Comparison of ENCODE assay signal across 8 mouse cellular contexts in genomic region chr15:77356248-77356810, GRCm38 (mm10). TPM values are rescaled to one million over a fixed set of nuclear protein-coding genes. Genes with fewer than 3 reads are reported as not detected.
A peak's percentile ranks its signal among the peaks of the same experiment; 100 is the strongest.
DNase-seq lines count a peak whose midpoint lies in the region; ATAC-seq and TF ChIP-seq lines count a peak whose summit lies in the region.

No protein-coding gene starts in this region.

- no peaks in the 10 kb centered on the region for H3K9me3 ChIP-seq in heart, embryonic 15.5 days (replicated peaks)
- no peaks in the 10 kb centered on the region for H3K9me3 ChIP-seq in hindbrain, embryonic 14.5 days (ENCODE audit: control insufficient read depth, low read length)
- H3K9me3 ChIP-seq in midbrain, embryonic 14.5 days (ENCODE audit: control insufficient read depth, low read length): no peaks in the 10 kb centered on the region

- TF ChIP-seq CTCF in brain, embryonic 14.5 days (IDR thresholded peaks at IDR 0.05; ENCODE audit: borderline replicate concordance, extremely low read depth, insufficient read depth, insufficient read length): no peak

- no peaks in the 10 kb centered on the region for H3K36me3 ChIP-seq in heart, embryonic 15.5 days
- no peaks in the 10 kb centered on the region for H3K36me3 ChIP-seq in hindbrain, embryonic 14.5 days (replicated peaks; ENCODE audit: control insufficient read depth, insufficient read depth)
- no peaks in the 10 kb centered on the region for H3K36me3 ChIP-seq in midbrain, embryonic 14.5 days (ENCODE audit: control insufficient read depth, insufficient read depth, low read length)

- peak overlapping the region; percentile 34 for H3K27ac ChIP-seq in heart, embryonic 15.5 days
- peak overlapping the region; percentile 69 for H3K27ac ChIP-seq in hindbrain, embryonic 14.5 days
- peak overlapping the region; percentile 67 for H3K27ac ChIP-seq in midbrain, embryonic 14.5 days (replicated peaks; ENCODE audit: low read depth, low read length)

- H3K4me2 ChIP-seq in heart, embryonic 15.5 days: peak overlapping the region; percentile 52
- H3K4me2 ChIP-seq in hindbrain, embryonic 14.5 days (replicated peaks): peak overlapping the region; percentile 37
- H3K4me2 ChIP-seq in midbrain, embryonic 14.5 days (ENCODE audit: low read length): peak overlapping the region; percentile 32

- peaks cover 43% of the 10 kb centered on the region for H3K4me1 ChIP-seq in heart, embryonic 15.5 days (replicated peaks)
- peaks cover 39% of the 10 kb centered on the region for H3K4me1 ChIP-seq in hindbrain, embryonic 14.5 days (replicated peaks; ENCODE audit: control insufficient read depth, insufficient read depth, low read length)
- H3K4me1 ChIP-seq in midbrain, embryonic 14.5 days (ENCODE audit: control insufficient read depth, insufficient read depth, low read length): peaks cover 37% of the 10 kb centered on the region

- TF ChIP-seq POLR2A in brain, embryonic 14.5 days (IDR thresholded peaks at IDR 0.05; ENCODE audit: borderline replicate concordance, extremely low read depth, insufficient read depth, insufficient read length, poor library complexity, severe bottlenecking): no peak

- WGBS in heart, embryonic 15.5 days: 4% methylated on average over 11 of the region's 11 CpGs
- WGBS in hindbrain, embryonic 14.5 days: 8% methylated on average over 11 of the region's 11 CpGs
- 6% methylated on average over 11 of the region's 11 CpGs for WGBS in midbrain, embryonic 14.5 days

- no peak overlapping the region for H3K9ac ChIP-seq in heart, embryonic 15.5 days
- peak overlapping the region; percentile 39; the same call in 1 of the 2 replicates for H3K9ac ChIP-seq in hindbrain, embryonic 14.5 days
- H3K9ac ChIP-seq in midbrain, embryonic 14.5 days (replicated peaks; ENCODE audit: low read length): no peak overlapping the region; the same call in 1 of the 2 replicates

- H3K4me3 ChIP-seq in heart, embryonic 15.5 days: peak overlapping the region; percentile 12
- H3K4me3 ChIP-seq in hindbrain, embryonic 14.5 days (replicated peaks; ENCODE audit: low read length): no peak overlapping the region
- H3K4me3 ChIP-seq in midbrain, embryonic 14.5 days (replicated peaks; ENCODE audit: low read depth, low read length): no peak overlapping the region

- peak; percentile 50 for ATAC-seq in heart, embryonic 15.5 days (replicated peaks; ENCODE audit: insufficient number of reproducible peaks, insufficient read depth, low FRiP score, low read depth)
- peak; percentile 53 for ATAC-seq in hindbrain, embryonic 14.5 days (ENCODE audit: low FRiP score)
- 0 out of 2 replicates have a peak, but pooled peaks have one; percentile 28 for ATAC-seq in midbrain, embryonic 14.5 days (ENCODE audit: low FRiP score, low TSS enrichment)
- ATAC-seq in megakaryocyte progenitor cell, adult 5-6 weeks (replicated peaks; ENCODE audit: poor library complexity): no peak

- no peaks in the 10 kb centered on the region for H3K27me3 ChIP-seq in heart, embryonic 15.5 days
- H3K27me3 ChIP-seq in hindbrain, embryonic 14.5 days (ENCODE audit: control insufficient read depth, insufficient read depth, low read length): no peaks in the 10 kb centered on the region
- no peaks in the 10 kb centered on the region for H3K27me3 ChIP-seq in midbrain, embryonic 14.5 days (ENCODE audit: control insufficient read depth, insufficient read depth, low read length)

- no peak for DNase-seq in heart, postnatal 4 days
- peak; percentile 75 for DNase-seq in brain, embryonic 14.5 days (ENCODE audit: low read depth)
- no peak for DNase-seq in hindbrain, embryonic 14.5 days (ENCODE audit: low spot score)
- peak; percentile 67 for DNase-seq in midbrain, embryonic 14.5 days
- DNase-seq in adrenal gland, postnatal 10 days: no peak
- DNase-seq in adrenal gland, adult 2 months: no peak

RNA-seq across cellular contexts. Expression of gene Apol7a, which starts 42.6 kb away (rescaled TPM):
- 0.14 and 0.15 TPM in 2 replicates for polyA plus RNA-seq in heart, embryonic 15.5 days (2015; fragmentation: Nextera tagmentation; extraction: Ambion mirVana)
- under 1 TPM in 1 of 2 experiments, not detected in 1; 0.12 TPM for total RNA-seq in heart, postnatal 4 days (2021)
- polyA plus RNA-seq in brain, embryonic 14.5 days (2012; rRNA removed): not detected in 2 replicates
- not detected in 2 replicates for polyA plus RNA-seq in hindbrain, embryonic 14.5 days (2014; fragmentation: Nextera tagmentation; extraction: Ambion mirVana)
- polyA plus RNA-seq in midbrain, embryonic 14.5 days (2014; fragmentation: Nextera tagmentation; extraction: Ambion mirVana): not detected in 2 replicates
- total RNA-seq in megakaryocyte progenitor cell, adult 5-6 weeks (2015): not detected in 2 replicates
- not detected in 2 replicates for total RNA-seq in megakaryocyte progenitor cell, adult 5-6 weeks (2017)
- total RNA-seq in adrenal gland, postnatal 10 days (2021): 1 to 10 TPM; 3.8 to 5.1 TPM
- under 1 TPM in 1 of 2 experiments, not detected in 1; 0.21 TPM for total RNA-seq in adrenal gland, adult 2 months (2021)
- 0.07 TPM in 1 of 2 replicates, not detected in the other for polyA plus RNA-seq in adrenal gland, adult 2 months (2012; rRNA removed)

RNA-seq across cellular contexts. Expression of gene Rbfox2, which starts 49.5 kb away (rescaled TPM):
- 54.6 and 61.2 TPM in 2 replicates for polyA plus RNA-seq in heart, embryonic 15.5 days (2015; fragmentation: Nextera tagmentation; extraction: Ambion mirVana)
- 100 to 1,000 TPM; 175 to 186 TPM for total RNA-seq in heart, postnatal 4 days (2021)
- 315 and 367 TPM in 2 replicates for polyA plus RNA-seq in brain, embryonic 14.5 days (2012; rRNA removed)
- 154 and 164 TPM in 2 replicates for polyA plus RNA-seq in hindbrain, embryonic 14.5 days (2014; fragmentation: Nextera tagmentation; extraction: Ambion mirVana)
- 195 and 282 TPM in 2 replicates for polyA plus RNA-seq in midbrain, embryonic 14.5 days (2014; fragmentation: Nextera tagmentation; extraction: Ambion mirVana)
- total RNA-seq in megakaryocyte progenitor cell, adult 5-6 weeks (2015): 0.22 and 0.32 TPM in 2 replicates
- total RNA-seq in megakaryocyte progenitor cell, adult 5-6 weeks (2017): 0.54 and 0.87 TPM in 2 replicates
- 10 to 100 TPM; 64.8 to 89.9 TPM for total RNA-seq in adrenal gland, postnatal 10 days (2021)
- 10 to 100 TPM; 56.1 to 68.7 TPM for total RNA-seq in adrenal gland, adult 2 months (2021)
- polyA plus RNA-seq in adrenal gland, adult 2 months (2012; rRNA removed): 53.8 and 74.8 TPM in 2 replicates

RNA-seq across cellular contexts. Expression of gene Apol9a, which starts 54.6 kb away (rescaled TPM):
- polyA plus RNA-seq in heart, embryonic 15.5 days (2015; fragmentation: Nextera tagmentation; extraction: Ambion mirVana): 0.53 and 0.79 TPM in 2 replicates
- total RNA-seq in heart, postnatal 4 days (2021): under 1 TPM; 0.21 to 0.23 TPM
- polyA plus RNA-seq in brain, embryonic 14.5 days (2012; rRNA removed): 0.23 TPM in 1 of 2 replicates, not detected in the other
- 0.26 TPM in 1 of 2 replicates, not detected in the other for polyA plus RNA-seq in hindbrain, embryonic 14.5 days (2014; fragmentation: Nextera tagmentation; extraction: Ambion mirVana)
- not detected in 2 replicates for polyA plus RNA-seq in midbrain, embryonic 14.5 days (2014; fragmentation: Nextera tagmentation; extraction: Ambion mirVana)
- not detected in 2 replicates for total RNA-seq in megakaryocyte progenitor cell, adult 5-6 weeks (2015)
- not detected in 2 replicates for total RNA-seq in megakaryocyte progenitor cell, adult 5-6 weeks (2017)
- total RNA-seq in adrenal gland, postnatal 10 days (2021): under 1 TPM; 0.30 to 0.58 TPM
- total RNA-seq in adrenal gland, adult 2 months (2021): 1 to 10 TPM in 1 of 2 experiments, under 1 TPM in 1; 0.78 to 1.2 TPM
- polyA plus RNA-seq in adrenal gland, adult 2 months (2012; rRNA removed): 1.9 and 3.0 TPM in 2 replicates

Comparison
In these comparisons a context has a peak if more than half of its experiments do, and no peak if none do; other contexts are left out.
1. DNase-seq: peak in brain, embryonic 14.5 days (single experiment) and midbrain, embryonic 14.5 days (single experiment); none in heart, postnatal 4 days (single experiment), hindbrain, embryonic 14.5 days (single experiment), adrenal gland, postnatal 10 days (single experiment) and adrenal gland, adult 2 months (single experiment).
2. Peak in every context shown above with its lines, with median percentiles within 50 percentile points of each other: H3K27ac ChIP-seq and H3K4me2 ChIP-seq.